Mouse (Mus musculus): ENCODE results near the gene Spata32.
"Not testable (repeated sequence)": the region's sequence is repeated elsewhere in the genome, so short reads cannot be mapped to it uniquely, and the experiment has no call there.

Gene Spata32

DNA sequence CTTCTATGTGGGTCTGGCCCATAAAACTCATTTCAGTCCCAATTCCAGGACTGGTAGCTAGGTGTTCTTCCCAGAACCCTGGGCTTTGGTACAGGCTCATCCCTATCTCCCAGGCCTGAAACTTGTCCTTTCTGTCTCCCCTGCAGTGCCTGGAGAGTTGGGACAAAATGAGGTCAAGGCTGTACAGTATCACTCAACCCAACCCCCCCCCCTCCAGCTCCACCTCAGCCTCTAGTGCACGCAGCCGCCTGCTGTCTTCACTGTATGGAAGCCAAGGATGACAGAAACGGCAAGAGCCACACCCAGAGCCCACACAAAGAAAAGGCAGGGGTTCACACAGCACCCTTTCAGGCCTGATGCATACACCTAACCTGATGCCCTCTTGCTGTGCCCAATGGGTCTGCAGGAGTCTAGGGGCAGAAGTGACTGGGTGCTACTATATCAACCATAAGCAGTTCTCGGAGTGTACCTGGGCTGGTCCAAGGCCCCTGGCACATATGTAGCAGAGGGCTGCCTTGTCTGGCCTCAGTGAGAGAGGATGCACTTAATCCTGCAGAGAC lies 28.6 kb upstream of the Spata32 start:
- DNase-seq (ENCODE audit: low spot score in 2 of 2), result no peak

DNA sequence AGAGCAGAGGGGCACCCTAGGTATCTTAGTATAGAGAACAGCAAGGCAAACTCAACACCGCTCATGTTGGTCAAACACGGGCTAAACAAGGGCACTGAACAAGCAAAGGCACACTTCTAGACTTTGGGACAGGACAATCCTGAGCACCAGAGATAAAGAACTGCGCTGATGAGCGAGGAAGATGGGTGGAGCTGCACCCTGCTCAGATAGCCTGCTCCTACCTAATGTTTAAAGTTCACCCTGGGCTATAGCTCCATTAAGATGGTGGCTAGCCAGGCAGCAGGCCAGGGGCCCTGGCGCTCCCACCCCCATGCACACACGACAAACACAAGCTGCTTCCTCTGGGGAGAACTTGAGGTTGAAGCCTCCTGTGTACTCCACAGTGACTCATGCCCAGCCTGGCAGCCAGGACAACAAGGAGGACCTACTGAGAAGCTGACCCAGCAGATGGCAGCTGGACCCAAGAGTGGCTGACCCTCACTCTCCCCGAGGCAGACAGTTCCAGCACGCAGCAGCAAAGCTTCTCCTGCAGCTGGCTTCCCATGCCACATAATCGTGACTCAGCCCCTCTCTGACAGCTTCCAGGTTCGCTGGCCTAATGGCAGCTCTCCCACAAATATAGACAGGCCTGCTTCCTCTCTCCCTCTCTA lies 28.0 kb upstream of the Spata32 start:
- peak; percentile 41 to 58 for DNase-seq (ENCODE audit: low spot score in 2 of 2)

DNA sequence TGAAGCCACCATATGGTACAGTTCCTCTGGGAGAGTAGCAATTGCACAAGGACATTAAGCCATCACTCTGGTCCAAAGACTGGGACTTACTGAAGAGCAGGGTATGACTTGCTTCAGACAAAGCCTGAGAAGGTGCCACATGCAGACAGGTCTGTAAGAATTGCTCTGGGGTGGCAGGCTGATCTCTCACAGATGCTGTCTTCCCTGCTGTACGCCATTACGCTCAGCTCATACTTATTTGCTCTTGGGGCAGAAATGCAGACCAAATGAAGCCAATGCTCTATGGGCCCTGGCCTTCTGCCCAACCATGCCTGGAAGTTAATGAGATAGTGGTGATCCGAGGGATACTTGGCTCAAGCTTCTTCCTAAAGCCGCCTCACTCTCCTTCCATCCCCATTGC lies 26.6 kb upstream of the Spata32 start:
- DNase-seq (ENCODE audit: low spot score in 2 of 2), result no peak

DNA sequence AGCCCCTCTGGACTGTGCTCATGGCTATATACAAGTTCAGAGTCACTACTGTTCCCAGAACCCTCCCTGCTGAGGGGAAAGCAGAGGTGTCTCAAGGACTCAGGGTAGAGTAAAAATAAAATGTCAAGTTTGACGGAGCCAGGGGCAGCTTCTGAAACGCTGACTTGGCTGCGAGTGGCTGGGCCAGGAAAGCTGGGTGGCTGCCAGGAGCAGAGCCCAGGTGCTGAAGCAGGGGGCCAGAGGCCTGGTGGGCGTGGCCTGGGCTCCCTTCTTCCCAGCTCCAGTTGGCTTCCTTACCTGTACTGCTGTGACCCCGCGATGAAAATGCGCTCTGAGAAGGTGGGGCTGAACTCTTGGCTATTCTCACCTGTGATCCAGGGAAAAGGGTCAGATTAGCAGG lies 22.5 kb upstream of the Spata32 start:
- DNase-seq (ENCODE audit: low spot score in 2 of 2), result no peak

DNA sequence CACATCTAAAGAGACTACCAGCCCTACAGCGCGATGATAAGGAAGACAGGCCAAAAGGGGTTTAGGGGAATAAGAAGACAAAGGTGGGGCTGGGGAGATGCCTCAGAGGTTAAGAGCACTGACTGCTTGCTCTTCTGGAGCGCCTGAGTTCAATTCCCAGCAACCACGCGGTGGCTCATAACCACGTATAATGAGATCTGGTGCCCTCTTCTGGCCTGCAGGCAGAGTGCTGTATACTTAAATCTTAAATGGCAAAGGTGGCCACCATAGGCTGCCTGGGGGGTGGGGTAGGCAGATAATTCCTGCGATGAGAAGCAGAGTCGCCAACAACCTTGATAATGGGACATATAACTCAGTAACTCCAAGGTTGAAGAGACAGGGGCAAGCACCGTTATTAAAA lies 19.5 kb upstream of the Spata32 start:
- no peak for DNase-seq (ENCODE audit: low spot score in 2 of 2)

DNA sequence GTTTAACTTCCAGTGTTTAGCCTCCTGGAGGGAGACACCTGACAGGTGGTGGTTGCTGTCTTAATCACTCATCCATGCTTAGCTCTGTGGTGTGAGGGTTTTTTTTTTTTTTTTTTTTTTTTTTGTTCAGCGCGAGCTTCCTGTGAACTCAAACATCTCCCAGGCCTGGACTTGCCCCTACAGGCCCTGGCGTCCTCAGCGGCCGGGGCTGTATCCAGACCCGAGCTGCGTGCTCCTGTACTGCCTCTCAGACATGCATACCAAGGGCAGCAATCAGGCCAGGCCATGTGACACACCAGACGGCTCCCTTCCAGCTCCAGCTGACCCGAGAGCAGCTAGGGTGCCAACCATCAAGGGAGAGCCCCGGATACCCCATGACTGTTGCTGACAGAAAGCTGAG lies 18.7 kb upstream of the Spata32 start:
- peak; percentile 64 to 75 for DNase-seq (ENCODE audit: low spot score in 2 of 2)

DNA sequence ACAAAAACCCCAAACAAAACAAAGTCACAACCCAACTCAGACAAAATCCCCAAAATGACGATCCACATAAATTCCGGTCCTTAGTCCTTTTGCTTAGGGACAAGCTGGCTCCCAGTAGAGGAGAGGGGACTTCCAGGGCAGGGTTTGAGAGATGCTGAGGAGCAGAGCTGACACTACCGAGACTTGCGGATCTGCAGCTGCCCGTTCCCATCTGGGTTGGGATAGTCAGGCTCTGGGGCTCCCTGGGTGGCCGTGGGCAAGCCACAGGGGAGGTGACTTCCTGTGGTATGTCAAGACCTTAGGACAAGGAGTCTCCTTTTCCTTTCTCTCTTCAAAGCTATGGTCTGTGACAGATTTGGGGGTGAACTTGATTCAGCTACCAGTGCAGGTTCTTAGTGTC lies 18.2 kb upstream of the Spata32 start:
- no peak for DNase-seq (ENCODE audit: low spot score in 2 of 2)

DNA sequence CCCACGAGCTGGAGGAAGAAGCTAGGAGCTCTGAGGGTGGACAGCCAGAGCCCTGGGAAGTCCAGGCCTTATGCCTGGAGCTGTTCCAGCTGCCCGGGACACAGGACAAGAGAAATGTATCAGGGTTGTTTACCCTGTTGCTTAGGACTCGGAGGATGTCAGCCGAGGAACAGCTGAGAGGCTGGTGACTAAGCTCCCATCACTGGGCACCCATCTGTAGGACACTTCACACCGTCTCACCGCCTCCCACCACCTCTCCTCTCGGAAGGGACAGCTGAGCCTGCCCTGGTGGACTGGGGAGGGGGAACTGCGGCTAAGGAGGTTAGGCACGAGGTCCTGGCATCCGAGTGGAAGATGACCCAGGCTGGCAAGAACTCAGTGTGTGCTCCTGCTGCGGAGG lies 17.5 kb upstream of the Spata32 start:
- DNase-seq (ENCODE audit: low spot score in 2 of 2), result no peak

DNA sequence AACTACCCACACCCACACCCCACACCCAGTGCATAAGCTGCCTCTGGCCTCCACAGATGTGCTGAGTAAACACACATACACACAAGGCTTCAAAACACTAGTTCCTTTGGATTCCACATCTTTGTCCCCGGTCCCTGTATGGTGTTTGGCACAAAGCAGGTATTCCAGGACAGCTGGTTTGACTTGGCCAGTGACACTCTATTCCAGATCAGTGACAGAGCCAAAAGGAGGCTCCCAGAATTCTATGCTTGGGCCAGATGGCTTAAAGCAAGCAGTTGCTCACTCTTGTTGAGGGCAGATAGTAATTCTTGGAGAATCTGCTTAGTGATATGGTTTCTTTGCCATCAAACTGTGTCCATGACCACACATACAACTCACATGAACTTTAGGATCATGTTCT lies 16.2 kb upstream of the Spata32 start:
- no peak for DNase-seq (ENCODE audit: low spot score in 2 of 2)

DNA sequence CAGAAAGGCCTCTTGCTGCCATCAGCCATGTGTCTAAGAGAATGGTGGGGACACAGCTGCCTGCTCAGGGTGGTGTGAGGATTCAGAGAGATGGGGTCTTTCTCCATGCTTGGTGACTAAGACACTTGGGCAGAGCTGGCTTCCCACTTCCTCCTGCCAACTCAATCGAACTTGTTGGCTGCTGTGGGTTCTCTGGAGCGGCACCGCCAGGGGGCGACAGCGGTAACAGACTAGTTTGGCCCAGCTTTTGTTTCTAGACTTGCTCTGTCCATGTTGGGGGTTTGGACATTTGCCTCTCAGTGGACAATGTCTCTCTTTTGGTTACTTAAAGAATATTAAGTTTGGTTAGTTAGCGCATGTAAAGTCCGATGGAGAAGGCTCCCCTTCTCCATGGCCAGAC lies 14.7 kb upstream of the Spata32 start:
- DNase-seq (ENCODE audit: low spot score in 2 of 2), result peak; percentile 73 to 82

DNA sequence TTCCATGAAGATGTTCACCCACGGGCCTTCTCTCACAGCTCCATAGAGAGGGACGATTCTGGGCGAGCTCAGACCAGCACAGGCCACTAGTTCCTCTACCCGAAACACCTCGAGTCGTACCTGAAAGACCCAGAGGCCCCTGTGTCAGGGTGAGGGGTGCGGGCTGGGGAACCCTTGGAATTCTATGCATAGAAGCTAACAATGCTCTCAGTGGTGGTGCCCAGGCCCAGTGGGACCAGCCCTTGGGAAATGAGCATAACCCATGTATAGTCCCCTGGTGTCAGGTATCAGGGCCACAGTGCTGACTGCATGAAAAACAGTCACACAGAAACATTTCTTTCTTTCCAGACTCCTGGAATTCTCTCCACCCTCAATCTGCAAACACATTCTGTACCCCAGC lies 13.1 kb upstream of the Spata32 start:
- DNase-seq (ENCODE audit: low spot score in 2 of 2), result no peak

DNA sequence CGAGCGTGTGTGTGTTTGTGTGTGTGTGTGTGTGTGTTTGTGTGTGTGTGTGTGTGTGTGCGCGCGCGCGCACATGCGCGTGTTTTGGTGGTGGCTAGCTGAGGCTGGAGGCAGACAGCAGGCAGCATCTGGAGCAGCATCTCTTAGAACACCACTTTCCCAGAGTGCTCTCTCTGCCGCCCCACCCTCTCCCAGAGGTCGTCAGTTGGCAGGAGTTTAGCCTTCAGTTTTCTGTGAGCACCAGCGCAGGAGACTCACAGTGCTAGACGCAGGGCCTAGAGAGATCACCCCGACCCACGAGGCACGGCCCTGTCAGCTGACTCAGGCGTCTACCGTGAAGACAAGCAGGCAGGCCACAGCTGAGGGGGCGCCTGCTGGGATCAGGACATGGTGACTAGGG lies 12.4 kb upstream of the Spata32 start:
- DNase-seq (ENCODE audit: low spot score in 2 of 2), result no peak

DNA sequence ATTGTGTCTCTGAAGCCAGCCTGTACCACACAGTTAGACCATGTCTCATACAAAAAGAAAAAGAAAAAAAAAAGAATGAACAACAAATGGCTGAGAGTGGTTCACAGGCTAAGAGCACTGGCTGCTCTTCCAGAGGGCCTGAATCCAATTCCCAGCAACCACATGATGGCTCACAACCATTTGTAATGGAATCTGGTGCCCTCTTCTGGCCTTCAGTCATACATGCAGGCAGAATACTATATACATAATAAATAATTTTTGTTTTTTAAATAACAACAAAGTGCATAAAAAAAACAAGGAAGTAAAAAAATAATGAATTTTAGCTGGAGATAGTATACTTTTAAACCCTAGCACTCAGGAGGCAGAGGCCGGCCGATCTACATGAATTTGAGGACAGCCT lies 11.4 kb upstream of the Spata32 start:
- no peak for DNase-seq (ENCODE audit: low spot score in 2 of 2)

DNA sequence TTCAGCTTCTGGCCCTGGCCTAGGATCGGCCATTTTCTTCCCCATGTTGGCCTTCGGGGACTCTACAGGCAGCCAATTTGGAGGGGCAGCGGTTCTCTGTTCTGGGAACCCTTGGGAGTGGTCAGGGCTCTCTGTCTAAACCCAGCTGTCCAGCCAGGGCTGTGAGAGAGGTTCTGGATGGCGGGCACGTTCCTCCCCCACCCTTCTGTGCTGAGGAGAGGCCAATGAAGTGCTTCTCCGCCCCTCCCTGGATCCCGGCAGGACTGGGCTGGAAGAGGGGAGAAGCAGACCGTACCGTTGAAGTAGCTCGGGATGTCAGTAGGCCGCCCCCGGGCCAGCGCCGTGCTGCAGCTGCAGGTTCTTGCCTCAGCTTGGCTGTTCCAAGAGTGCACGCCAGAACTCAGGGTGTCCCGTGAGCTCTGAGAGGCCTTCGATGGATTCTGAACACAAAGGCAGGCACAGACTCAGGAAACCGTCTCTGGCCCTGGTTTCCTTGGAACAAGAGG lies 5.8 kb upstream of the Spata32 start:
- no peak for DNase-seq (ENCODE audit: low spot score in 2 of 2)

DNA sequence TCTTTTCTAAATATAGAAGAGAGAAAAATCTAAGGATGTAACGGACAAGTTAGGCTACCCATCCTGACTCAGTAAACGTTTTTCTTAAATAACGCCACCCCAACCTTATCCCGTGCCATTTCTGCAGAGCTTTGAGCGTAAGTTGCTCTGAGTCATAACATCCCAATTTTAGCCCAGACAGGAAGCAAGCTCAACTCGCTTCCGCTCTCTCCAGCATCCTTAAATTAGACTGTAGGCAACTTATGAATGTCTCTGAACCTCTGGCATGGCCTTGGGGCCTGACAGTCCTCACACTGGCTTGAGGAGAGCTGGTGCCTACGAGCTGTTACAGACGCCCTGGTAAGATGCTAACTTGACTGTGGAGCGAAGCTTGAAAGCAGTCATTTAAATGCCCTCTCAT lies 5.2 kb upstream of the Spata32 start:
- DNase-seq (ENCODE audit: low spot score in 2 of 2), result no peak

DNA sequence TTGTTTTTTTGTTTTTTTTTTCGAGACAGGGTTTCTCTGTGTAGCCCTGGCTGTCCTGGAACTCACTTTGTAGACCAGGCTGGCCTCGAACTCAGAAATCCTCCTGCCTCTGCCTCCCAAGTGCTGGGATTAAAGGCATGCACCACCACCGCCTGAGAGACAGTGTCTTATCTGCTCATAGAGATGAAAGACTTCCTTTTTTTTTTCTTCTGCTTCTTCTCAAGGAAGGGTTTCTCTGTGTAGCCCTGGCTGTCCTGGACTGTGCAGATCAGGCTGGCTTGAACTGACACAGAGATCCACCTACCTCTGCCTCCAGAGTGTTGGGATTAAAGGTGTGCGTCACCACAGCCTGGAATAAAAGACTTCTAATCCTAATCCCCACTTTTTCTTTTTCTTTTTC lies 4.5 kb upstream of the Spata32 start:
- not testable (repeated sequence) for DNase-seq (ENCODE audit: low spot score in 2 of 2)

DNA sequence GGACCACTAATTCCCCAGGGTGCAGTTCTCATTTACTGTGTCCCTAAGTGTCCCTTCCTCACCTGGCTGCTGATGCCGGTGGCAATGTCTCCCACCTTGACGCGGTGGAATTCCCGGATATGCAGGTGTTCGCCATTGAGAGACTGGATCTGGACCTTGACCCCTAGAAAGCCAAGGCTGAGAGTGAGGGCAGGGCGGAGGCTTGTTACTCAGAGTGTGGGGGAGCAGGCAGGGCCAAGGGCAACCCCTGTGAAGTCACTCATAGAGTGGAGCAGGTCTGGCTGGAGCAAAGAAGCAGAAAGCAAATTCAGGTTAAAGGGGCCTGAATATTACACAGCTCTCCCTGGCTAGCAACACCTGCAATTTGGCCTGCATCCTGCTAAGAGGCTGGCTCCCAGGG lies 3.2 kb upstream of the Spata32 start:
- DNase-seq (ENCODE audit: low spot score in 2 of 2), result no peak

DNA sequence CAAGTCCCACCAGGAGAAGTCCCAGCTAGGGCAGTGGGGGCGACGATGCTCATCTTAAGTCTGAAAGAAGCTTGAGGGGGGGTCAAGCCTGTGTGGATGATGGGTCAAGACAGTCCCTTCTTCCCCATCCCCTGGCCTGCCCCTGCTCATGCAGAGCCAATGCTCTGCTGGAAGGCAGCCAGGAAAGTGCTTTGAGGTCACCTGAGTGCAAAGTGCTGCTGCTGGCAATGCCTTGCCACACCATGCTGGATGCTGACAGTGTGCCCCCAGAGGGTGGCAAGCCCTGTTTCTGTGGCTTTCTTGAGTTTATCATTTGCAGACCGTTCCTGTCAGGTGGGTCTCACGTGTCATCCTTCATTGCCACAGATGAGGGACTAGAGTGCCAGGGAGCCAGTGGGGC lies 1.8 kb upstream of the Spata32 start:
- DNase-seq (ENCODE audit: low spot score in 2 of 2), result no peak

DNA sequence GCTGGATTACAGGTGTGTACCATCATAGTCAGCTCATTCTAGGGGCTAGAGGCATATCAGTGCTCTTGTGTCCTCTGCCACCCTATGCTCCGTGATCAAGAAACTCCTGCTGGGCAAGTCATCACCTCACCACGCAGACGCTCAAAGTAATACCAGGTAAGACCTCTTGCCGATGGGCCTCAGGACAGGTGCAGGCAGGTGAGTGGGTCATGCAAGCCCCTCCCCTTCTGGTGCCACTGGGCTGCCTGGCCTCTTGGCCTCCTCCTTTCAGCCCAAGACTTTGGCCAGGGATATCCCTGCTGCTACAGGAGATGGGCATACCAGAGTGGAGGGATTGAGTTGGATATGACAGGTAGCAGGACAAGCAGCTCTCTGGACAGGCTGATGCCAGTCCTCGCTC lies 1.0 kb upstream of the Spata32 start:
- DNase-seq (ENCODE audit: low spot score in 2 of 2), result no peak

DNA sequence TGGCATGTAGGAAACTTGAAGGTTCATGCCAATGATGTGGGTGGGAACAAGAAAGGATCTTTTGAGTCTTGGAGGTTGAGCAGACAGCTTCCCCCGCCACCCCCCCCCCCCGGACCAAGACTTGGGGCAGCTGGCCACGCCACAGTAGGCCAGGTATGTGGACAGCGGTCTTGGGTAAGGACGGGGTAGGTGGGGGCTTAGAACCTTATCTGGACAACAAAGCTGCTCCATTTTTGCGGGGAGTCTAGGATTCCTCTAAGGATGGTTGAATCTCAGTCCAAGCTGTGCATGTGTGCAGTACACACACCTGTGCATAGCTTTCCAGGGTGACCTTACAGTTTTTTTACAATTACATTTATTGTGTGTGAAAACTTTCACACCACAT lies 277 bp upstream of the Spata32 start:
- no peak for DNase-seq (ENCODE audit: low spot score in 2 of 2)

DNA sequence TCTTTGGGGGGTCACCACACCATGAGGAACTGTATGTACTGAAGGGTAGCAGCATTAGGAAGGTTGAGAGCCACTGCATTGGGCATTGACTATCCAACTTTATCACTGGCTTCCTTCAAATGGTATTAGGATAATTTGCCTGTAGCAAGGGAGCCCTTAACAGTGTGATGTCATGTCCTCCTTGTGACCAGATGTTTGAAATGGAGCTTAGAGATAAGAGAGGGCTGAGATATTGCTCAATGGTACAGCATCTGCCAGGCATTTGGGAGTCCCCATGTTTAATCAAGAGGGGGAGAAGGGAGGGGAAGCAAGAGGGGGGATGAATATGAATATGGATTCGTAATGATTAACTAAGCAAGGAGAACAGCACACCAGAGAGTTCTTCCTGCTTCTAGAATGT lies 2.9 kb downstream of the Spata32 start:
- no peak for DNase-seq (ENCODE audit: low spot score in 2 of 2)

DNA sequence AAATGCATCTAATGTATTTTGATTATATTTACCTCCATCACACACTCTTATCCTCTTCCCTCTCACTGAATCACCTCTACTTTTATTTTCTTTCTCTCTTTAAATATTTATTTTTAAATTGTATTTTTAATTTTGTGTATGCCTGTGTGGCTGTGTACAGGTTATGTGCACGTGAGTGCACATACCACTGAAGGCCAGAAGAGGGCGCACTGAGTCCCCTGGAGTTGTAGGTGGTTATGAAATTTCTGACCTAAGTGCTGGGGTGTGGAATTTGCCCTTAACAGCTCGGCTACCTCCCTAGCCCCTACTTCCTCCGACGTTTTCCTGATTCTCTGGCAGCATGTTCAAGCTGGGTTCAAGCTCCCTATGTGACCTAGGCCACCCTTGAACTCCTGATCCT lies 4.5 kb downstream of the Spata32 start:
- DNase-seq (ENCODE audit: low spot score in 2 of 2), result no peak

DNA sequence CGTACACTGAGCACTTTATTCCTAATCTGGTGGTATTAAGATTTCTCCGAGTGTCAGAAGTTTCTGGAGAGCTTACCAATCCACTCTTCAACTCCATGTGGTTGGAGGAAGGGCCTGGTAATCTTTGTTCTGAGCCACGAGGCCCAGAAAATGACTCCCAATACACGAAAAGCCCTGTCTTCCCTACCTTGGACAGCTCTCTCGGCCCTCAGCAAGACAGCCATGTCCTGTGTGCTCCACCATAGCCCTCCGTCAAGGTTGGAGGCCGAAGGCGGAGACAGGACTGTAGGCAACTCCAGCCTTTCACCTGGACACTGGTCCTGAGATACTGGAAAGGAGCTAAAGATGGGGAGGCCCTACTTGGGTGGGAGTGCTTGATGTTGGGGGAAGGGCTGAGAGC lies 7.9 kb downstream of the Spata32 start:
- no peak for DNase-seq (ENCODE audit: low spot score in 2 of 2)

DNA sequence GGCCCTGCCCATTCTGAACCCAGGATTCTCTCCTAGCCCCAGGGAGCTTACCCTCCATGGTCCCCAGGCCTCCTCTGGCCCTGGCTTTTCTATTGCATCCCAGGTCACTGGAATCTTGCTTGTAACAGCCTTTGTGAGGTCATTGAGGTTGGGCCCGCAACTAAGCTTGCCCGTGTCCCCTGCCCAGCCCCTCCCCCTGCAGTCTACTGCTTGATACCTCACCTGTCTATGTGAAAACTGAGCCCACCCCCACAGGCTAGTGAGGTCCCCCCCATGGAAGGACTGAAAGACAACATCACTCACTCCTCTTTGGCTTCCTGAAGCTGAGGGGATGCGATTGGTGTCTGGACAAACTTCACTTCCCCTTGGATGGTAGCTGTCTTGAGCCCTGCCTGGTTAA lies 9.8 kb downstream of the Spata32 start, which contains the start of gene 1700023F06Rik:
Gene 1700023F06Rik (minus strand): TSS at position 101 of the 400 bp plus-strand sequence.
- no peak for DNase-seq (ENCODE audit: low spot score in 2 of 2)
